Mouse (Mus musculus): ENCODE measurements around the gene Wdr81. TPM values are rescaled to one million over a fixed set of nuclear protein-coding genes. Genes with fewer than 3 reads are reported as not detected.

Gene Wdr81
- polyA plus RNA-seq, 1 experiment = 52.1 TPM

DNA sequence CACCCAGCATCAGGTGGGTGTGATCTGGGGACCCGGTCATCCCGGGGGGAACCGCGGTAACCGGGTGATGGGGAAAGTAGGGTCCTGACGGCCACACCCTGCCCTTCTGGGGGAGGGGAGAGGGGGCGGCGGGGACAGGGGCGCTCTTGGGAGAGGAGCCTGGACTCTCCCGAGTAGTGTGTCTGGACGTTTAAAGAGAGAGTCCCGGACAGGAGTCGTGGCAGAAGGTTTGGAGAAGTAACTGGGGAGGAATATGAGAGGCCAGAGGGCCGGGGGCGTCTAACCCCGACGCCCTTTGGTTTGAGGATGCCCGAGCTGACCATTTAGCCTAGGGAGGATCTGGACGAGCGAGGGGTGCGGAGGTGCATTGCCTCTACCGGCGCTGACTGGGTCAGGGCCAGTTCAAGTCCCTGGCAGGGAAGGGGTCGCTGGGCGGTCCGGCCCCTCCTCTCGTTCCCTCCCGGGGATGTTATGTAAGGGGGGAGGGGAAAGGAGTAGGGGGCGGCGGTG lies 7.3 kb upstream of the Wdr81 start:
- no peak for DNase-seq
- WGBS = 2% methylated on average over 30 of the region's 30 CpGs
- TF ChIP-seq CTCF (IDR thresholded peaks at IDR 0.05; ENCODE audit: borderline replicate concordance, control insufficient read depth, extremely low read depth, insufficient read depth, low read length, poor library complexity) = no peak
- no peak for TF ChIP-seq POLR2A (IDR thresholded peaks at IDR 0.05; ENCODE audit: control insufficient read depth, extremely low read depth, insufficient read depth, low read length, poor library complexity)

DNA sequence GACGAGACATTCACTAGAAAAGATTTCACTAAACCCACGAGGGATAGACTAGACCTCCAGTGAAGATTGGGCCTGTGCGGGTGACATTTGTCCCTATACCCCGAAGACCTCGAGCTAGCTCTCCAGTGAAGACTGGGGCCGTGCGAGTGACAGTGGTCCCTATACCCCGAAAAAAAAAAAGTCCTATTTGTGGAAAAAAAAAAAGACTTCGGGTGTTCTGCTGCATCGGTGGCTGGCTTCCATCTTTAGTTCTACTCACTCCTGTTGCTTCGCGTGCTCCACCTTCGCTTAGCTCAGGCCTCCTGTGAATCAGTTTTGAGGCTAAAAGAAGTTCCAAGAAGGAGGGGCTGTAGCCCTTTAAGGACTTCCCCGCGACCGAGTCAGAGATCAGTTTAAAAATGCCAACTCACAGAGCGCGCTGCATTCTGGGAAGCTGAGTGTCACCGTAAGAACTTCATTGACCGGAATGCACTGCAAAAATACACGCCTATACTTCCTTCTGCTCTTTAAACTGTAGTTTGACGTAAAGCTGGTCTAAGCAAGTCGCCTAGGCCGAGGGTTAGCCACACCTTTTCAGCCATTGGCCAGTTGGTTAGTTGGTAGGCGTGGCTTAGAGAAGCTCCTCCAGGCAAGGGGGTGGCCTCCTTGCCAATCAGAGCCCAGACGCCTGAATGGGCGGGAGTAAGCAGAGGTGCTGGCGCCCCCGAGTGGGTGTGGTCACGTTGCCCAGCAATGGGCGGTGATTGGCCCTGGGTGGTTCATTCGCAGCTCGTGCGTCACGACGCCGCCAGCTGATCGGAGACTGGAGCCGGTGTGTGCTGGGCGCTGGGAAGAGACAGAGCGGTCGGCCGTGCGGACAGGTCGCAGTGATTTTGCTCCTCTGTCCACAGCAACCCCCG lies 6.6 kb upstream of the Wdr81 start, which contains the start of gene Tlcd2:
Tlcd2 (plus strand) TSS at position 872 of the 899 bp plus-strand sequence.
- Histone ChIP-seq H3K27me3 (ENCODE audit: control insufficient read depth, insufficient read depth, low read length) (no peaks in the 10 kb centered on the region), H3K4me1 (replicated peaks; ENCODE audit: control insufficient read depth, insufficient read depth, low read length) (peaks cover 43% of the 10 kb centered on the region), H3K36me3 (ENCODE audit: control insufficient read depth, insufficient read depth, low read length) (no peaks in the 10 kb centered on the region), H3K27ac (ENCODE audit: control insufficient read depth, insufficient read depth, low read length) (peak within 1 kb of the TSS; percentile 86), H3K4me3 (ENCODE audit: control insufficient read depth, insufficient read depth, low read length) (peak within 1 kb of the TSS; percentile 58)
- DNase-seq = peak; percentile 99
- WGBS = under 1% methylated on average over 46 of the region's 46 CpGs
- TF ChIP-seq CTCF (IDR thresholded peaks at IDR 0.05; ENCODE audit: borderline replicate concordance, control insufficient read depth, extremely low read depth, insufficient read depth, low read length, poor library complexity) (peak; percentile 67; the same call in 1 of the 2 replicates), POLR2A (IDR thresholded peaks at IDR 0.05; ENCODE audit: control insufficient read depth, extremely low read depth, insufficient read depth, low read length, poor library complexity) (peak; percentile 51; the same call in 1 of the 2 replicates)

More for the DNA sequence above, 7.3 kb upstream of the Wdr81 start:
- H3K4me1 ChIP-seq (replicated peaks; ENCODE audit: control insufficient read depth, insufficient read depth, low read length) = peaks cover 39% of the 10 kb centered on the region
- no peak overlapping the region for H3K27ac ChIP-seq (ENCODE audit: control insufficient read depth, insufficient read depth, low read length)
- H3K4me3 ChIP-seq (ENCODE audit: control insufficient read depth, insufficient read depth, low read length) = peak overlapping the region; percentile 58
- H3K27me3 ChIP-seq (ENCODE audit: control insufficient read depth, insufficient read depth, low read length) = no peaks in the 10 kb centered on the region
- no peaks in the 10 kb centered on the region for H3K36me3 ChIP-seq (ENCODE audit: control insufficient read depth, insufficient read depth, low read length)

DNA sequence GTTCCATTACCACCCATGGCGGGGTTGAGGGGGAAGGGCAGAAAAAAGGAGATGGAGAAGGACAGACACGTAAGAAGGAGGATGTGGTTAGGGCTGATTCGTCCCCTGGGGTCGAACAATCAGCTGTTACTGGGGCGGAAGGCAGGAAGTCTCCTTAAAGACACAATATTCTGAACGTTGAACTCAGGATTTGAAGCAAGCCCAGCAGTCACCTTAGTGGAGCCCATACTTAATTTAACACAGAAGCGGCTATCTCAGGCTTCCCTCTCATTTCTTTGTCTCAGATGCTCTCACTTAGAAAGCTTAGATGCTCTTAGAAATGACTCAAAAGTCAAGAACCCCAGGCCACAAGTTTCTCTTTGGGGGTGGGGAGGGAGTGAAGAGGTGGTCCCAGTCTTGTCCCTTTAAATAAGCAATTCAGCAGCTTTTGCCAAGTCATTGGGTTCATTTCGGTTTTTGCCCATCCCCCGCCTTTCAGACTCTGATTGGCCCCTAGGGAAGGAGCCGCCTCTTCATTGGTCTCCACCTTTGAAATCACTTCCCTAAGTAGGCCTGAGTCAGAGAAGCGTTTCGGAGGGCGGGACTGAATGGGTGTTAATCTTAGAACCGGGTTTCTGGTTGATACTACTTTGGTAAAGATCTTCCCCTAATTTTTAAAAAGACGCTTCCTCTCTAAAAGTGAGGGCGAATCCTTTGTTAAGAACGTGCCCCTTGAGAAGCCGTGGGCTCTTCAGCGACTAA lies 5.8 kb upstream of the Wdr81 start:
- Histone ChIP-seq H3K27me3 (ENCODE audit: control insufficient read depth, insufficient read depth, low read length) (no peaks in the 10 kb centered on the region), H3K4me3 (ENCODE audit: control insufficient read depth, insufficient read depth, low read length) (peak overlapping the region; percentile 33), H3K4me1 (replicated peaks; ENCODE audit: control insufficient read depth, insufficient read depth, low read length) (peaks cover 51% of the 10 kb centered on the region), H3K36me3 (ENCODE audit: control insufficient read depth, insufficient read depth, low read length) (no peaks in the 10 kb centered on the region), H3K27ac (ENCODE audit: control insufficient read depth, insufficient read depth, low read length) (peak overlapping the region; percentile 86)
- 2% methylated on average over 19 of the region's 19 CpGs for WGBS
- DNase-seq = peak; percentile 86
- TF ChIP-seq POLR2A (IDR thresholded peaks at IDR 0.05; ENCODE audit: control insufficient read depth, extremely low read depth, insufficient read depth, low read length, poor library complexity) (no peak), CTCF (IDR thresholded peaks at IDR 0.05; ENCODE audit: borderline replicate concordance, control insufficient read depth, extremely low read depth, insufficient read depth, low read length, poor library complexity) (no peak)

DNA sequence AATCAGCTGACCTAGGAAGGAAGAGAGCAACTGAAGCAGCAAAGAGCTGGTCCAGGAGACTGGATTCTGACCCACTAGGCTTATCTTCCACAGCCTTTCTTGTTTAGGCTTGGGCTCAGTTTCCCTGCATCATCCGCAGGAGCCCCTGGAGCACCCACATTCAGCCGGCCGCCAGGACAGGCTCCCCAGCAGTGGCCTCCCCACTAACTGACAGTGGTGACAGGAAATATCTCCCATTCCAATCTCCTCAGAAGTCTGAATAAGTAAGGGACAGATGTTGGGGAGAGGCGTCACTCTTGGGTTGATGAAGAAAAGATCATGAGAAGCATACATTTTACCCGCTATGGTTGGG lies 5.2 kb upstream of the Wdr81 start:
- H3K27me3 ChIP-seq (ENCODE audit: control insufficient read depth, insufficient read depth, low read length) = no peaks in the 10 kb centered on the region
- H3K36me3 ChIP-seq (ENCODE audit: control insufficient read depth, insufficient read depth, low read length) = no peaks in the 10 kb centered on the region
- no peak overlapping the region for H3K4me3 ChIP-seq (ENCODE audit: control insufficient read depth, insufficient read depth, low read length)
- no peak for TF ChIP-seq POLR2A (IDR thresholded peaks at IDR 0.05; ENCODE audit: control insufficient read depth, extremely low read depth, insufficient read depth, low read length, poor library complexity)
- no peak for TF ChIP-seq CTCF (IDR thresholded peaks at IDR 0.05; ENCODE audit: borderline replicate concordance, control insufficient read depth, extremely low read depth, insufficient read depth, low read length, poor library complexity)
- peak overlapping the region; percentile 86 for H3K27ac ChIP-seq (ENCODE audit: control insufficient read depth, insufficient read depth, low read length)
- no peak for DNase-seq
- H3K4me1 ChIP-seq (replicated peaks; ENCODE audit: control insufficient read depth, insufficient read depth, low read length) = peaks cover 56% of the 10 kb centered on the region
- WGBS = 14% methylated on average over 5 of the region's 5 CpGs

GRCm38 (mm10) chr11:75459141-75459711 lies 4.7 kb upstream of the Wdr81 start:
- H3K36me3 ChIP-seq (ENCODE audit: control insufficient read depth, insufficient read depth, low read length) = no peaks in the 10 kb centered on the region
- 60% methylated on average over 5 of the region's 5 CpGs for WGBS
- H3K27me3 ChIP-seq (ENCODE audit: control insufficient read depth, insufficient read depth, low read length) = no peaks in the 10 kb centered on the region
- DNase-seq = peak; percentile 11
- no peak overlapping the region for H3K4me3 ChIP-seq (ENCODE audit: control insufficient read depth, insufficient read depth, low read length)
- H3K27ac ChIP-seq (ENCODE audit: control insufficient read depth, insufficient read depth, low read length) = peak overlapping the region; percentile 86
- TF ChIP-seq CTCF (IDR thresholded peaks at IDR 0.05; ENCODE audit: borderline replicate concordance, control insufficient read depth, extremely low read depth, insufficient read depth, low read length, poor library complexity) (no peak), POLR2A (IDR thresholded peaks at IDR 0.05; ENCODE audit: control insufficient read depth, extremely low read depth, insufficient read depth, low read length, poor library complexity) (no peak)
- peaks cover 58% of the 10 kb centered on the region for H3K4me1 ChIP-seq (replicated peaks; ENCODE audit: control insufficient read depth, insufficient read depth, low read length)

- Histone ChIP-seq H3K27ac (ENCODE audit: control insufficient read depth, insufficient read depth, low read length) (peak overlapping the region; percentile 86), H3K4me3 (ENCODE audit: control insufficient read depth, insufficient read depth, low read length) (no peak overlapping the region), H3K36me3 (ENCODE audit: control insufficient read depth, insufficient read depth, low read length) (no peaks in the 10 kb centered on the region), H3K27me3 (ENCODE audit: control insufficient read depth, insufficient read depth, low read length) (no peaks in the 10 kb centered on the region), H3K4me1 (replicated peaks; ENCODE audit: control insufficient read depth, insufficient read depth, low read length) (peaks cover 63% of the 10 kb centered on the region)
- TF ChIP-seq CTCF (IDR thresholded peaks at IDR 0.05; ENCODE audit: borderline replicate concordance, control insufficient read depth, extremely low read depth, insufficient read depth, low read length, poor library complexity) = no peak
- no peak for TF ChIP-seq POLR2A (IDR thresholded peaks at IDR 0.05; ENCODE audit: control insufficient read depth, extremely low read depth, insufficient read depth, low read length, poor library complexity)
- peak; percentile 22 for DNase-seq
- 19% methylated on average over 8 of the region's 8 CpGs for WGBS
Observed at GRCm38 (mm10) chr11:75458628-75459041, 4.1 kb upstream of the Wdr81 start.

Measured in thymus, adult 2 months (tissue).